Mouse (Mus musculus) kidney, postnatal 14 days (tissue): ENCODE results near the gene 4930518I15Rik.
"Not testable (repeated sequence)": the region's sequence is repeated elsewhere in the genome, so short reads cannot be mapped to it uniquely, and the experiment has no call there.

Experiments
- DNase-seq: peaks from one replicate; pipeline ENCODE4 v3.0.0; 2022; ENCODE audit warnings: mixed read lengths

4930518I15Rik gene

DNA sequence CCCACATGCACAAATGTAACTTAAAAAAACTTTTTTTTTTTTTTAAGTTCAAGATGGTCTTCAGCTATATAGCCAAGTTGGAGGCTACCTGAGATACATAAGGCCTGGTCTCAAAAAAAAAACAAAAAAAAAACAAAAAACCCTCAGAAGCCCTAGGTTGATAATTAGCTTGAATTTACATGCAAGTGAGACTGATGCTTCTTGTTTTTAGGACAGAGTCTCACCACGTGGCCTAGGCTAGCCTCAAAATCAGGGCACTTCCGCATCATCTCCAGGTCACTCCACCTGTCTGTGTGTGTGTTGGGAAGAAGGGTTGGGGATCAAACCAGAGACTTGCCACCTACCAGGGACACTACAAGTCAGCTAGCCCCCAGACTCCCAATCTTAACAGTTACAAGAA is at the start of gene 4930518I15Rik:
TSS of gene 4930518I15Rik (minus strand) at position 112 of the 400 bp plus-strand sequence.
- DNase-seq, result no peak

DNA sequence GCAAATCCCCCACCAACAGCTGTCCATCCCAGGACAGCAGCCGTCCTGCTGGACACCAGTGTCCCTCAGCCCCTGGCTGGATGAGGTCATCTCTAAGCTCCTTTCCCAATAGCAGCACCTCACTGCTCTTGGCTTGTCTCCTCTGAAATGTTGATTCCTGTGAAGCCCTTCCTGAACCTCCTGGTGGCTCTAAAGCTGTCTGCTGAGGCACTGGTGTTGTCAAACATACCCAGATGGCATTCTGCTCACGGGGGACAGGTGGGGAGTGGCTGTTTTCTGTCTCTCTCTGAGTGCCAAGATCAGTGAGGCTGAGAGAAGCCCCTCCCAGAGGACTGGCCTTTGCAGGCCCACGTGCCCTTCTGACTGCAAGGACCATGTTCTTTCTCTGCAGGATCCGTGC is 48.2 kb upstream of the 4930518I15Rik start:
- not testable (repeated sequence) for DNase-seq

DNA sequence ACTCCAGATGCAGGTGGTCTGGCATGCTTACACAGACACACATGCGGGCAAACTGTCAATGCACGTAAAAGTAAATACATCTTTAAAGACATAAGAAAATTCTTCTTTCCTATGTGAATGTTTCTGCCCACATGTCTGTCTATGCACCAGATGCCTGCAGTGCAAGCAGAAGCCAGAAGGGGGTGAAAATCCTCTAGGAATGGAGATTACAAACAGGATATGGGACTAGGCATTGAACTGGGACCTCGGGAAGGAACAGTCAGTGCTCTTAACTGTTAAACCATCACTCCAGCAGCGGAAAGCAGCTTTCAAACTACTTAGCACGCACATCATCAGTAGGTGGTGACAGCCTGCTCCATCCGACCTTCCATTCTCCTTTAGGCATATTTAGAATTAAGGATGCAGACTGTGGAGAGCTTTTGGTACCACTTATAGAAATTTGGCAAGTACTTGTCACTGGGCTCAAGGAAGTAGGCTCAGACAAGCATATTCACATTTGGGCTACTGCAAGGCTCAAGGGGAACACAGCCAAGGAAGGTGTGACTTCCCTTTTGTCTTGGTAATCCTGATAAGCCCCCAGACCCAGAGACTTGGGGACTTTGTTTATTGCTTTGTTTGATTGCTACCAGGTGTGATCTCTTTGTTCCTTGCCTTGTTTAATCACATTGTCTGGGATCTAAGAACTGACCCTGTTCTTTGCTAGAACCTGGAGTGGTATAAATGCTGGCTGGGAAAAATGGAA is 47.4 kb upstream of the 4930518I15Rik start:
- peak; percentile 78 for DNase-seq

DNA sequence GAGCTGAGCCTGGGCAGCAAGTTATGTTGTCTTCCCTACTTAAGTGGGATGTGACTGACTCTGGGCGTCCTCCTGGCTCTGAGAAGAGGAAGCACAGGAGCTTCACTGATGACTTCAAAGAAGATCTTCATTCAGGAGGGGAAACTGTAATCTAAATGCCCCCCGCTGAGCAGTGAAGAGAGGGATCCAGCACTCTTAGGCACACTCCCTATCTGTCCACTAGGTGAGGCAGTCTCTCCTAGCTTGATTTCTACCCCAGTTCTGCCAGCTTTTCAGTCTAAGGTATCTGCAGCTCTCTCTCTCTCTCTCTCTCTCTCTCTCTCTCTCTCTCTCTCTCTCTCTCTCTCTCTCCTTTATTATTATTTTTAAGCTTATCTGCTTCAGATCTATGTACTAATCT is 45.6 kb upstream of the 4930518I15Rik start:
- DNase-seq, result no peak

DNA sequence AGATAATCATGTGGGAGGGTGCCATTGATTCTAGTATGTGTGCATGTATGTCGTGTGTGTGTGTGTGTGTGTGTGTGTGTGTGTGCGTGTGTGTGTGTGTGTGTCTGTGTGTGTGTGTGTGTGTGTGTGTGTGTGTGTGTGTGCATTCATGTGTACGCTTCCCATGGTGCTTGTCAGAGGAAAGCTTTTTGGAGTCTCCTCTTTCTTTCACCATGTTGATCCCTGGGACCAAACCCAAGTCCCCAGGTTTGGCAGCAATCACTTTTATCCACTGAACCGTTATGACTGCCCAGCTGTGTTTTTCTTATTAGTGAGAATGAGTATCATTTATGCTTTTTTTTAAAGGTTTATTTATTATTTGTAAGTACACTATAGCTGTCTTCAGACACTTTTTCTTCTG is 44.7 kb upstream of the 4930518I15Rik start:
- not testable (repeated sequence) for DNase-seq

DNA sequence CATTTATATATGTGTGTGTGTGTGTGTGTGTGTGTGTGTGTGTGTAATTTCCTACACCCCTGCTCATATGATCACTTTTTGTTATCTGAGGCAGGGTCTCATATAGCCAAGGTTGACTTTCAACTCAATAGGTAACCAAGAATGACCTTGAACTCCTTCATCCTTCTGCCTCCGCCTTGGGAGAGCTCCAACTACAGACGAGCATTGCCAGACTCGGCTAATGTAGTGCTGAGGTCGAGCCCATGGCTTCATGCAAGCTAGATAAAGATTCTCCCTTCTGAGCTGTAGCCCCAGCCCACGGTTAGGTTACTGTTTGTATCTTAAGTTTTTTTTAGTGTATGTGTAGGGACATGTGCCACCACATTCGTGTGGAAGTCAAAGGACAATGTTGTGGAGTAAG is 44.1 kb upstream of the 4930518I15Rik start:
- DNase-seq, result no peak

DNA sequence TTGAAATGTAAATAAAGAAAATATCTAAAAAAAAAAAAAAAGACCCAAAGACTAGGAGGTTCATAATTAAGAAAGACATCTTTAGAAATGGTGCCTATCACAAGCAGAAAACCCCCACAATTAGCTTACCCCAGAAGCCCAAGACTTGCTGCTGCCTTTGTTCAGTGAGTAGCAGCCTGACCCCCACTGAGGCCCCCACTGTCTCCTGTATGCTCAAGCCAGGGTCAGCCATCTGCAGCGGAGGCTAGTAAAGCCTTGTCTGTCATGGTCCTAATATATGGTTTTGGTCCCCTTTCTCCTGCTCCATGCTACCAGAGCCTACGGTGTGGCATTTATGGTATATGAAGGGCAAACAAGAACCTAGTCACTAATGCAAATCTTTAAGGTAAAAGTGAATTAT is 43.6 kb upstream of the 4930518I15Rik start:
- DNase-seq, result no peak

DNA sequence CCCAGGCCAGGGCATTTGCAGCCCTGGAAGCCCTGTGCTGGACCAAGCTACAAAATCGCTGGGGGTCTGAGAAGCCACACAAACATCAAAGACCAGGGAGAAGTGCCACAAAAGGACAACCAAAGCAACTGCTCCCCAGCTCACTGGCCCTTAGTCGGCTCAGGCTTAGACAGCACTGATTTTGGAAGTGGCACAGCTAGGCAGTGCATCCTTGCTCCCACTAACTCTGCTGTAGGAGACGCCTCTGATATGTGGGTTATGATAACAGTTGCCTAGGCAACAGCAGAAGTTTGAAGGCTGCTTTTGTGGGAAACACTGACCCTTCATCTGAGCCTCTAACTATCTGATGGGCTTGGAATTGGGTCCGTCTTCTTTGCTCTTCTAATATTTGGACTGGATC is 41.4 kb upstream of the 4930518I15Rik start:
- DNase-seq, result no peak

DNA sequence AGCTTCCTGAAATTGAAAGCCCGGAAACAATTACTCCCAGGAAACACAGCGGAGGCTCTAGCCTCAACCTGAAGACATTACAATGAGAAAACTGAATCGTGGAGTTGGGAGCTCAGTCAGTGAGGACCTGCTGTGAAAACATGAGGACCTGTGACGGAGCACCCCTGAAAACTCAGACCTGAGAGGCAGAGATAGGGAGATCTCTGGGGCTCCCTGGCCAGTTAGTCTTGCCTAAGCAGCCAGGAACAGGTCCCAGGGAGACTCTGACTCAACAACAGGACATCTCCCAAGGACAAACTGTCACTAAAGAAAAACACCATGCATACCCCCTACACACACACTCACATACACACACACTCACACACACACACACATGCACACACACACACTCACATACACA is 40.6 kb upstream of the 4930518I15Rik start:
- no peak for DNase-seq

DNA sequence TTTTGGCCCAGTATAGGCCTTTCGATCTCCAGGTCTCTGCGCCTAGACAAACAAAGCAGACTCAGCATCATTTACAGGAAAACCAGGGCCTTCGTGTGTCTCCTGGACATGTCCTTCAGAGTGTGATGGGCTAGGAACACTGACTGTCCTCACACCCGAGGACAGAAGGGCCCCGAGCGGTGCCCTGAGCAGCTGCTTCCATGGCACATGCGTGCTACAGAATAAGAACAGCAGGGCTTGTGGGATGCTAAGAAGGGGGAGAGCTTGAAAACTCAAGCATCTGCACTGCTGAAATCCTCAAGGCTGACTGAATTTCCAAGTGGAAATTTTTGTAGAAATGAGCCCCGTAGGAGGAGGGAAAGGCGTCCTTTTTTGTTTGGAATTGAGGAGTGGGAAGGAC is 39.3 kb upstream of the 4930518I15Rik start:
- DNase-seq, result no peak

DNA sequence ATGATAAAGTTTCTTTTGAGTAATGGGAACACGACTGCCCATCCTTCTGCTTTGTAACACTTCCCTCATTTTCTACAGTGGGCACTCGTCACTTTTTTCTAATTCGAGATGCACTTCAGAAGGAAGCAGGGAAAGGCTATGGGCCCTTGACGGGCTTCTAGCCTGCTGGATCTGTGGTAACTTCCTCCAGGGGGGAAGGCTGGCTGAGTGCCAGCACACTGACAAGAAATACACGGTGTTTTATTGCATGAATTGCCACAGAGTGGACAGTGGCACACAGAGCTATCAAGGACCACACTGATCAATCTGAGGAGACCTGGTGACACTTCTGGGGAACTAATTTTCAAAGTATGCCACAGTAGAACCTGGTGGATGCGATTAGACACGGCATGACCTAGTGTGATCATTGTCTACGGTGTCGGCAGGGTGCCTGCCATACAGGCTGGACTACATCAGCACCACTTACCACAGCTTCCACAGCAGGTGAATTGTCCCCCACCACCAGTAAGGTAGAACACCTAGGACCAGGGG is 38.7 kb upstream of the 4930518I15Rik start:
- no peak for DNase-seq

DNA sequence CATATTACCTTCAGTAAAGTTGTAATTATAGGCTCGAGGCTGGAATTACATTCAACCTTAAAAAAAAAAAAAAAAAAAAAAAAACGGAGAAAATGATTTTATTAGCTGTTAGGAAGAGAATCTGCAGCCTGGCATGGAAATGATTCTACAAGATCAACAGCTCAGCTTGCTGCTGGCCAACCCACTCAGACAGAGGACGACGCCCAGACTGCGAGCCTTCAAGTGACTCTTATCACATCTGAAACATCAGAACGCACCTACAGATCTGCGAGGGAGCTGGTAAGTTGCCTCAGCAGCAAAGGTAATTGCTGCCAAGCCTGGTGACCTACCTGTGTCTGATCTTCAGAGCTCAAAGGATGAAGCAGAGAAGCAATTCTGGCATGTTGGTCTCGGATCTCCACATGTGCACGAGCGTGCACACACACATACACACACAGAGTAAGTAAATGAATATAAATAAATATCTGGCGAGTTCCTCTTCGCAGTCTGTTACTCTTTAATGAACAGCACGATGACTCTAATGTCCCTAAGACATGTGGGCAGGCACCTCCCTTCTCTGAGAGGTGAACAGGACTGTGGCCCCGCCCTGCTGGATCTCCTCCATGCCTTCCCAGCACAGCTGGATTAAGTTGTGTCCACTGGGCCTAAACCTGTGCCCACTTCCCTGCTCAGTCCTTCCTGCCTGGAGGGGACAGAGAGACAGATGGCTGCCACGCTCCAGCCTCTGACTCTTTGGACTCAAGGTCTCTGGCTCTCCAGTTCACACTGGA is 36.9 kb upstream of the 4930518I15Rik start:
- no peak for DNase-seq

DNA sequence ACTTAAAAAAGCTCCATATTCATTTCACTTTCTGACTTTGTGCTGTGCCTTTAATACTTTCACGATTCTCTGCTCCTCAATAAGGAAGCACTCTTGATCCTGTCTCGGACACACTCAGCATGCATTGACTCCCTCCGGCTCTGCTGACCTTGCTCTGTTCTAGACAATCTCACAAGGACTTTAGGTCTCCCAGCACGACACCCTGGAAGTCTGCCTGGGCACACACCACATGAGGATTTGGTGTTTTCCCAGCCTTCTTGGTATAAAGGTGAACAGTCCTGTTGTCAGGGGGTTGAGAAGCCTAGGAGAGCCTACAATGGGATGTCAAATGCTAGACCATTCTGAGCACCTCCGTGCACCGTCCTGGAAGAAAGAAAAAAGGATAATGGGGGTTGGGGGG is 35.1 kb upstream of the 4930518I15Rik start:
- no peak for DNase-seq

DNA sequence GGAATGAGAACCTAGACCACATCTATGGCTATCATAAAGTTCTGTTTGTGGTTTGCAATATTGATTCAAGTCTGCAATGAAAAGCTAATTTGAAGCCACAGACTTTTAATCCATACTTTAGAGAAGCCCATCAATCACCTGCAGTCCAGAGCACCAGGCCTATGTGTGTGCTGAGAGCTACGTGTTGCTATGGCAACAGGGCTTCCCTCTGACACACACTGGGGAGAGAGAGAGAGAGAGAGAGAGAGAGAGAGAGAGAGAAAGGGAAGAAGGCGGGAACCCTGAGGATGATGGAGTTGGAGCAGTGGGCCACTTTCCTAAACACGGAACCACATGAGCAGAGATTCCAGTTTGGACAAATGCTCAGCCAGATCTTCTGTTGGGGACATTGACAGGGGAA is 34.5 kb upstream of the 4930518I15Rik start:
- no peak for DNase-seq

DNA sequence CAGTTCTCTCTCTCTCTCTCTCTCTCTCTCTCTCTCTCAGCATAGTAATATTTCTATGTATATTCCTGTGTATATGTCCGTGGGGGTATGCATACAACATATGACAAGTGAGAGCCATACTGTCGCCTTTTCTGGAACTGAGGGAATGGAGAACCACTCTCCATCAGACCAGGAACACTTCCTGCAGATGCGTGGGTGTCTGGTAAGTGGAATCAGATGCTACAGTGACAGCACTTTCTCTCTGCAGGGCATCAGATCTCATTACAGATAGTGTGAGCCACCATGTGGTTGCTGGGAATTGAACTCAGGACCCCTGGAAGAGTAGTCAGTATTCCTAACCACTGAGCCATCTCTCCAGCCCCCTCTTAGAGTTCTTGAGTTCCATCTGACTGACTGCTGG is 30.7 kb upstream of the 4930518I15Rik start:
- no peak for DNase-seq

DNA sequence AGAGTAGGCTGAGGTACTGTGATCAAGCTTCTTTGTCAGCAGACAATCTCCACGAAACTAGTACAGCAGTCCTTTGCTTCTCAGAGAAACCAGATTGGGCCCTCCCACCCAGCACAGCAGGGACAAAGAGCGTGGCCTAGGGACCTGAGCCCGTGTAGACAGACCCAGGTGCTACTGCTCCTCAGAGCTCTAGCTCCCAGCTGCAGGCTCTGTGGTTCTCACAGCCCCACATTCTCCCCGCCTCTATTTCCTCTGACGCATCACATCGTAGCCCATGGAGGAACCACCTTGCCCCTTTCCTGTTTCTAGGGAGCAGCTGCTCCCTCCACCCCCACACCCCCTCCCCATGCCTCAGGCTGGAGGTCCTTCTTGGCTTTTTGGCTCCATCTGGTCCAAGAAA is 29.3 kb upstream of the 4930518I15Rik start, which contains the start of gene Sla2:
TSS of gene Sla2 (minus strand) at position 176 of the 400 bp plus-strand sequence.
- no peak for DNase-seq

DNA sequence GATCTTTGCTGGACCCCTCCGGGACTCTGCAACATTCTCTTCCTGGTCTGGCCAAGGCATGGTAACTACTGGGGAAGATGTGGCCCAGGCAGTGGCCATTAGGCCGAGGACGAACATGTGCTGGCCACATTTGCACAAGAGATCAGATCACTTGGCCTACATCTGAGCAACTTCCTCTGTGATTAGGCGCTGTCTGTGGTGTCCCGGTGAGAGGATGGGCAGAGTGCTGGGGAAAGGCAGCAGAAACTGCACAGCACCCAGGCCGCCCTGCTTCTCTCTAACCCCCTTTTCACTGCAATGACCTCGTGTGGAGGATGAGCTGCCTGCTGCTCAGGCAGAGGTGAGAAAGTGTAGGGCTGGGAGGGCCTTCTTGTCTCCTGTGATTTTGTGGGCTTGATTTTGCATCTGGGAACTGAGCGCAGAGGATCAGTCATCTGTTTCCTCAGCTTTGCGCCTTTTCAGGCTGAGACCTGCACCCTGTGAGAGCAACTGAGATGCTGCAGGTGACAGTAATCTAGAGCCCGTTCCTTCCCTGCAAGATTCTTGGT is 28.4 kb upstream of the 4930518I15Rik start:
- DNase-seq, result no peak

DNA sequence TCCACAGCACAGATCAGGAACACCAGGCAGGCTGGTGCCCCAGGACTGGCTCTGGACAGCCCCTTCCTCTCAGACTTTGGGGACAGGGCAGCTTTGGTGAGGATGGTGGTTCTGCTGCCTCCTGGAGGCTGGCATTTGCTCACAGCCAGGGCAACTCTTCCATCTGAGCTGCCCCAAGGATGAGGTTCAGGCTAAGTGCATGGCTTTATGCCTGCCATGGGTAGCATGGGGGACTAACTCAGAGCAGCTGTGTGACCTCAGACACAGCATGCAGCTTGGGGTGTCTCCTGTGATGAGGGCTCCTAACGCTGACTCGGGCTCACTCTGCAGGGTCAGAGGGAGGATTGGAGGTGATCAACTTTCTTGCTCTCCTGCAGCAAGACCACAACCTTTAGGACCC is 27.9 kb upstream of the 4930518I15Rik start:
- DNase-seq, result not testable (repeated sequence)

DNA sequence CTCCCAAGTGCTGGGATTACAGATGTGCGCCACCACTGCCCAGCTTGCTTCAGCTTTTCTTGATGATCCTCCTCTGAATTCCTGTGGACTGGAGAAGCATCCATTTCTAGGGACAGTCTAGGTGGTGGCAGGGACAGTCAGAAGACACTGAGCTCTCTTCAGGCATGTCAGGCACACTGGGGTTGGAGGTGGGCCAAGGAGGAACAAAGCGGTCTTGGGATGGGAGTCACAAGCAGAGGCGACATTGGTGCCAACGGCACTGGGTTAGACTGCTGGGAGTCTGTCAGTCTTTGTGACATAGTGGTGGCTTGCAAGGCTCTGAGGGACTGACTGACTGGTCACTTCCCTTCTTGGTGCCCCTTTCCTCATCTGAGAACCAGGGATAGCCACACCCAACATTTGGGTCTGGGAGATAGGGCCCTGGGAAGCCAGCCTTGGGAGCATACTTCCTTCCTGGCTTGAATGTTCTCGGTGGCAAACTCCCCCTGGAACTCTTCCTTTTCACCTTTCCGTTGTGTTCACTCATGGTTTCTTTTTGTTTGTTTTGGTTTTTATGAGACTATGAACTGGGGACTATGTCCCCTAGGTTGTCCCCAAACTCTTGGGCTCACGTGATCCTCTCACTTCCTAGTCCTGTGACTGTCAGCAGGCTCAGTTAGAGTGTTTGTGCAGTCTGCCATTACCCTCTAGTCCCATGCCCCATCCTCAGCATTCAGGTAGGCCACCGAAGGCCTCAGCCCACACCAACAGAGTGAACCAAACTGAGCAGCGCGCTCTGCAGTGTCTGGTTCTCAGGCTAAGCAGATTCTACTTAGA is 26.9 kb upstream of the 4930518I15Rik start:
- DNase-seq, result no peak

DNA sequence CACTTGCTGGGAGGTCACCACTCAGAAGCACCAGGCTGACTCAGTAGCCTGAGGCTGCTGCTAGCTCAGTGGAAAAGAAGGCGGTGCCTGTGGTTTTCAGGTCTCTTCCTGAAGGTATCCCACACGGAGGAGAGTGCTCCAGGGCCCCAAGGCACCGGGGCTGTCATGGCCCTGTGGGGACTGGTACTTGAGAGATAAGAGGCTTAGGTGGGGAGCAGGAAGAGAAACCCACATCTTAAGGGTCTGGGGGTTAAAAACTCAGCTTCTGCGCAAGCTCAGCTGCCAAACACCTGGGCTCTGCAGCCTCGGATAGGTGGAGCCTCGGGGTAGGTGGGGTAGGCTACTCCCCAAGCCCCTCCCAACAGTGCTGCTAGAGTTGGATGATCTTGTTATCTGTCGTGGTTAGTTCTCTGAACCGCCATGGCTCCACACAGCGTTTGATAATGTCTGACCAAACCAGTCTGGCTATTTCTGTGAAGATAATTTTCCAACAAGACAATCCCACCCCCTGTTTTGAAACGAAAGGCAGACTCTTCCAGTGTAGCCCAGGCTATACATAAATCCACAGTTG is 24.8 kb upstream of the 4930518I15Rik start:
- no peak for DNase-seq

DNA sequence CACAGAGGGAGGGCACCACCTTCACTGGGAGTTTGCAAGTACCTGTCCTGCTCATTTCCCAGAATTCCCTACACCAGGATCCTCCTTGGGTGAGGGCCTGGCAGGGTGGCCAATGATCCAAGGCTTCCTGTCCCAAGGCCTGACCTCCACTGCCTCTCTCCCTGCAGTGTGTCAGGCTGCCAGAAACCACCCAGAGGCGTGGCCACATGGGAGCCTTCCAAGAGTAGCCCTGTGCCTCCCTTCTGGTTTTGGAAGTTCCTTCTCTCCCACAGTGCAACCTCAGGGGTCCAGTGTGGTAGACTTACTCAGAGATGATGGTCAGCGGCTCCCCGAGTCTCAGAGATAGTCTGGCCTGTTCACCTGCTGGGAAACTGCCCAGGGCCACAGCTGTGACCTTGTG is 21.8 kb upstream of the 4930518I15Rik start:
- DNase-seq, result no peak

DNA sequence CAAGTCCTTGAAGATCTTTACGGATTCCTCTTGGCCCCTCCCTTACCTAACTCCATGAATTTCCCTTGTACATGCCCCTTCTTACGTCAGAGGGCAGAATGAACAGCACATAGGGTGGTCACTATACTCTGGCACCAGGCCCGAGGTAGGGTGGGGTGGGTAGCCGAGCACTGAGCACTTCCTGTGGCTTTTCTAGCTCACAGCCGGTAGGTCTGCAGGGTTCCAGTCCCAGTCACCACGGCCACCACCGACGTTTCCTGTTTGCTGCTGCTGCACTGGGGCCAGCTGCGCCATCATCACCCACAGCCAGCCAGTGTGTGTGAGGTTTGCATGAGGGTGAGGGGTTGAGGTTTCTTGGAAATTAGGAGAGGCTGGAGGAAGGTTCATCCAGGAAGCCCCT is 20.0 kb upstream of the 4930518I15Rik start:
- peak; percentile 24 for DNase-seq
